Mouse (Mus musculus): ENCODE measurements around the gene Lmbr1l. TPM values are rescaled to one million over a fixed set of nuclear protein-coding genes. Genes with fewer than 3 reads are reported as not detected.
A peak's percentile ranks its signal among the peaks of the same experiment; 100 is the strongest.

Gene Lmbr1l
- polyA plus RNA-seq (2014; fragmentation: Nextera tagmentation; extraction: Ambion mirVana), result 8.7 and 9.4 TPM in 2 replicates

- WGBS, result under 1% methylated on average over 82 of the region's 82 CpGs
- H3K4me2 ChIP-seq (ENCODE audit: low read depth, low read length, severe bottlenecking), result peak within 1 kb of the TSS; percentile 62
- H3K27ac ChIP-seq (ENCODE audit: low read depth, low read length), result peak within 1 kb of the TSS; percentile 87
- no peaks in the 10 kb centered on the region for H3K9me3 ChIP-seq (ENCODE audit: control insufficient read depth, low read length)
- no peaks in the 10 kb centered on the region; the same call in 1 of the 2 replicates for H3K36me3 ChIP-seq (ENCODE audit: control insufficient read depth, insufficient read depth, low read length)
- H3K9ac ChIP-seq (ENCODE audit: low read length), result peak within 1 kb of the TSS; percentile 87
- H3K27me3 ChIP-seq (ENCODE audit: control insufficient read depth, insufficient read depth, low read length), result no peaks in the 10 kb centered on the region
- peaks cover 8% of the 10 kb centered on the region; the same call in 1 of the 2 replicates for H3K4me1 ChIP-seq (replicated peaks; ENCODE audit: control insufficient read depth, insufficient read depth, low read length)
- DNase-seq (ENCODE audit: low spot score) (peak; percentile 99), ATAC-seq (replicated peaks; ENCODE audit: low FRiP score) (peak; percentile 99)
- H3K4me3 ChIP-seq (ENCODE audit: low read depth, low read length), result peak within 1 kb of the TSS; percentile 92
Measured at GRCm38 (mm10) chr15:98917538-98918498, at the start of gene Lmbr1l. Lmbr1l (minus strand) TSS chr15:98918231.

GRCm38 (mm10) chr15:98959531-98959930 is 41.5 kb upstream of the Lmbr1l start:
- ATAC-seq (replicated peaks; ENCODE audit: low FRiP score) (no peak), DNase-seq (ENCODE audit: low spot score) (no peak)
- 80% methylated on average over 3 of the region's 3 CpGs for WGBS

DNA sequence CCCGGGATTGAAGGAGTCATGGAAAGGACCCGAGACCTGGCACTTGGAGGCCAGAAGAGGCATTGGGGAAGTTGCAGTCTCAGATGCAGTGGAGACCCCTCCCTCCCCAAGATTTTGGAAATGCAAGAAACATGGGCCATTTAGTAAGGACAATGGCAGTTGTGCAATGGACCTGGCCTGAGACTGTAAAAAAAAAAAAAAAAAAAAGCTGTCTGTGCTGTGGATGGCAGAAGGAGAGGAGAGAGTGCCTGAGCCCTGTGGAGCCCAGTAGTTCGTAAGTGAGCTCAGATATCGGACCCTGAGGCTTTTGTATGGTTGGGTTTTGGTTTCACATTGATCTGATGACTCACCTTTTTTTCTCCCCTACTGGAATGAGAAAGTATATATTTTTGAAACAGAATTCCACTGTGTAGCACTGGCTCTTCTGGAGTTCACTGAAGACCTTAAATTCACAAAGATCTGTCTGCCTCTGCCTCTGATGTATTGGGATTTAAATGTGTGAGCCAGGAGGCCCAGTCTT is 40.9 kb upstream of the Lmbr1l start:
- no peak for DNase-seq (ENCODE audit: low spot score)
- H3K4me1 ChIP-seq (replicated peaks; ENCODE audit: control insufficient read depth, insufficient read depth, low read length), result 0 out of 2 replicates have a peak, but pooled peaks cover 2% of the 10 kb centered on the region
- no peaks in the 10 kb centered on the region for H3K27me3 ChIP-seq (ENCODE audit: control insufficient read depth, insufficient read depth, low read length)
- WGBS, result 90% methylated on average over 4 of the region's 4 CpGs
- no peak for ATAC-seq (replicated peaks; ENCODE audit: low FRiP score)
- no peak overlapping the region for H3K27ac ChIP-seq (ENCODE audit: low read depth, low read length)
- H3K4me2 ChIP-seq (ENCODE audit: low read depth, low read length, severe bottlenecking), result no peak overlapping the region
- H3K9me3 ChIP-seq (ENCODE audit: control insufficient read depth, low read length), result peaks cover 2% of the 10 kb centered on the region; the same call in 1 of the 2 replicates
- no peak overlapping the region for H3K9ac ChIP-seq (ENCODE audit: low read length)
- H3K36me3 ChIP-seq (ENCODE audit: control insufficient read depth, insufficient read depth, low read length), result no peaks in the 10 kb centered on the region
- no peak overlapping the region for H3K4me3 ChIP-seq (ENCODE audit: low read depth, low read length)

More at GRCm38 (mm10) chr15:98959531-98959930, 41.5 kb upstream of the Lmbr1l start:
- Histone ChIP-seq H3K27ac (ENCODE audit: low read depth, low read length) (no peak overlapping the region), H3K4me1 (replicated peaks; ENCODE audit: control insufficient read depth, insufficient read depth, low read length) (0 out of 2 replicates have a peak, but pooled peaks cover 2% of the 10 kb centered on the region), H3K9me3 (ENCODE audit: control insufficient read depth, low read length) (peaks cover 4% of the 10 kb centered on the region; the same call in 1 of the 2 replicates), H3K9ac (ENCODE audit: low read length) (no peak overlapping the region), H3K4me3 (ENCODE audit: low read depth, low read length) (no peak overlapping the region), H3K4me2 (ENCODE audit: low read depth, low read length, severe bottlenecking) (no peak overlapping the region), H3K27me3 (ENCODE audit: control insufficient read depth, insufficient read depth, low read length) (no peaks in the 10 kb centered on the region), H3K36me3 (ENCODE audit: control insufficient read depth, insufficient read depth, low read length) (no peaks in the 10 kb centered on the region)

GRCm38 (mm10) chr15:98957475-98957874 is 39.4 kb upstream of the Lmbr1l start:
- 0 out of 2 replicates have a peak, but pooled peaks cover 2% of the 10 kb centered on the region for H3K4me1 ChIP-seq (replicated peaks; ENCODE audit: control insufficient read depth, insufficient read depth, low read length)
- DNase-seq (ENCODE audit: low spot score) (no peak), ATAC-seq (replicated peaks; ENCODE audit: low FRiP score) (no peak)
- no peak overlapping the region for H3K27ac ChIP-seq (ENCODE audit: low read depth, low read length)
- H3K36me3 ChIP-seq (ENCODE audit: control insufficient read depth, insufficient read depth, low read length), result no peaks in the 10 kb centered on the region
- H3K27me3 ChIP-seq (ENCODE audit: control insufficient read depth, insufficient read depth, low read length), result no peaks in the 10 kb centered on the region
- H3K4me2 ChIP-seq (ENCODE audit: low read depth, low read length, severe bottlenecking), result no peak overlapping the region
- no peaks in the 10 kb centered on the region for H3K9me3 ChIP-seq (ENCODE audit: control insufficient read depth, low read length)
- no peak overlapping the region for H3K4me3 ChIP-seq (ENCODE audit: low read depth, low read length)
- no peak overlapping the region for H3K9ac ChIP-seq (ENCODE audit: low read length)
- WGBS, result 89% methylated on average over 5 of the region's 5 CpGs

- H3K9ac ChIP-seq (ENCODE audit: low read length), result no peak overlapping the region
- no peak overlapping the region for H3K4me2 ChIP-seq (ENCODE audit: low read depth, low read length, severe bottlenecking)
- 0 out of 2 replicates have a peak overlapping the region, but pooled peaks have one; percentile 95 for H3K27ac ChIP-seq (ENCODE audit: low read depth, low read length)
- no peaks in the 10 kb centered on the region for H3K9me3 ChIP-seq (ENCODE audit: control insufficient read depth, low read length)
- 79% methylated on average over 4 of the region's 4 CpGs for WGBS
- H3K4me3 ChIP-seq (ENCODE audit: low read depth, low read length), result no peak overlapping the region
- H3K4me1 ChIP-seq (replicated peaks; ENCODE audit: control insufficient read depth, insufficient read depth, low read length), result 0 out of 2 replicates have a peak, but pooled peaks cover 2% of the 10 kb centered on the region
- H3K27me3 ChIP-seq (ENCODE audit: control insufficient read depth, insufficient read depth, low read length), result no peaks in the 10 kb centered on the region
- H3K36me3 ChIP-seq (ENCODE audit: control insufficient read depth, insufficient read depth, low read length), result no peaks in the 10 kb centered on the region
- DNase-seq (ENCODE audit: low spot score), result no peak
- no peak for ATAC-seq (replicated peaks; ENCODE audit: low FRiP score)
Measured at GRCm38 (mm10) chr15:98956000-98956399, 38.0 kb upstream of the Lmbr1l start.

- WGBS, result 70% methylated on average over 4 of the region's 4 CpGs
Measured at GRCm38 (mm10) chr15:98955324-98955723, 37.3 kb upstream of the Lmbr1l start.

DNA sequence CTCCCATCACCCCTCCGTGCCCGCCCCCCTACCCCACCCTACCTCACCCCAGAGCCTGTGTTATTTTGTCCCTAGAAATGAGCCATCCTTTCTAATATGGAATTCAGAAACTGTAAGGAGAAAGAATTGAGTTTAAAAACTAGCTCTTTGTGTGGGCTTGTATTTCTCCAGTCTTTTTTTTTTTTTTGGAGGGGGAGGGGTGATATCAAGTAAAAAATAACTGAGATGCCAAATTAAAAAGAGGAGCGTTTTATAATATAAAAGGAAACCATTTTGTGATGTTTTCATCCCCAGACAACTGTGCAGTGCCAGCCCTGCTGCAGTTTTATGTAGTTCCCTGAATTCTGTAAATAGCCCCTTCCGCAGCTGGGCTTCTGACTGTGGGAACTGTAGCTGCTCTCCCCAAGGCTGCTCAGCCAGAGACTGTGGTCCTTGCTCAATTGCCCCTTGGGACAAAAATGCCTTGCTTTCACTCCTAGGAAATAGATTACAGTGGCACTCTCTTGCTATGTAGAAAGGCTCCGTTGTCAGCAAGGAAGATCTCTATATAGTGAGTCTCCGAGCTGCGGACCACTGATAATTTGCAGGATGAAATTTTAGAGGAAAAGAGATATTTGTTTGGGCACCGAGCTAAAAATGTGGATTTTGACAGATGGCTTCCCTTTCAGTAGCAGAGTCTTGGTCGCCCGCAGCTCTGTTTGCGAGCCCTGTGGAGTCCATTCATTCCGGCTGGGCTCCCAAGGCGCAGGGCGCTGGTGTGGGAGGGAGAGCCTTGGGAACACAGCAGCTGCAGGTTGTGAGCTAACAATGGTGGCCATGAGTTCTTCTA is 36.6 kb upstream of the Lmbr1l start:
- peak overlapping the region; percentile 95 for H3K27ac ChIP-seq (ENCODE audit: low read depth, low read length)
- DNase-seq (ENCODE audit: low spot score), result peak; percentile 57
- peak overlapping the region; percentile 46 for H3K4me2 ChIP-seq (ENCODE audit: low read depth, low read length, severe bottlenecking)
- no peaks in the 10 kb centered on the region; the same call in 1 of the 2 replicates for H3K36me3 ChIP-seq (ENCODE audit: control insufficient read depth, insufficient read depth, low read length)
- H3K4me1 ChIP-seq (replicated peaks; ENCODE audit: control insufficient read depth, insufficient read depth, low read length), result 0 out of 2 replicates have a peak, but pooled peaks cover 2% of the 10 kb centered on the region
- H3K9ac ChIP-seq (ENCODE audit: low read length), result peak overlapping the region; percentile 64
- no peak for ATAC-seq (replicated peaks; ENCODE audit: low FRiP score)
- WGBS, result 6% methylated on average over 14 of the region's 14 CpGs
- H3K4me3 ChIP-seq (ENCODE audit: low read depth, low read length), result peak overlapping the region; percentile 19
- H3K27me3 ChIP-seq (ENCODE audit: control insufficient read depth, insufficient read depth, low read length), result no peaks in the 10 kb centered on the region
- no peaks in the 10 kb centered on the region for H3K9me3 ChIP-seq (ENCODE audit: control insufficient read depth, low read length)

More at GRCm38 (mm10) chr15:98955324-98955723, 37.3 kb upstream of the Lmbr1l start:
- peak overlapping the region; percentile 95 for H3K27ac ChIP-seq (ENCODE audit: low read depth, low read length)
- H3K9ac ChIP-seq (ENCODE audit: low read length), result peak overlapping the region; percentile 64
- DNase-seq (ENCODE audit: low spot score) (no peak), ATAC-seq (replicated peaks; ENCODE audit: low FRiP score) (no peak)
- no peaks in the 10 kb centered on the region for H3K9me3 ChIP-seq (ENCODE audit: control insufficient read depth, low read length)
- no peaks in the 10 kb centered on the region for H3K36me3 ChIP-seq (ENCODE audit: control insufficient read depth, insufficient read depth, low read length)
- H3K4me1 ChIP-seq (replicated peaks; ENCODE audit: control insufficient read depth, insufficient read depth, low read length), result 0 out of 2 replicates have a peak, but pooled peaks cover 2% of the 10 kb centered on the region
- peak overlapping the region; percentile 46; the same call in 1 of the 2 replicates for H3K4me2 ChIP-seq (ENCODE audit: low read depth, low read length, severe bottlenecking)
- no peak overlapping the region for H3K4me3 ChIP-seq (ENCODE audit: low read depth, low read length)
- H3K27me3 ChIP-seq (ENCODE audit: control insufficient read depth, insufficient read depth, low read length), result no peaks in the 10 kb centered on the region
